In genomic region chr12:16999146-16999545, GRCm38 (mm10) we compare ENCODE assay signal across 8 mouse cellular contexts. TPM values are rescaled to one million over a fixed set of nuclear protein-coding genes. Genes with fewer than 3 reads are reported as not detected.
A peak's percentile ranks its signal among the peaks of the same experiment; 100 is the strongest.
DNase-seq lines count a peak whose midpoint lies in the region; ATAC-seq lines count a peak whose summit lies in the region.

No protein-coding gene starts in this region.

- no peak overlapping the region for H3K9ac ChIP-seq in hindbrain, embryonic 11.5 days (ENCODE audit: low read depth, low read length)

- peak; percentile 33; the same call in 1 of the 2 replicates for ATAC-seq in hindbrain, embryonic 11.5 days (ENCODE audit: low FRiP score)
- no peak for ATAC-seq in megakaryocyte-erythroid progenitor cell, adult 5-6 weeks (replicated peaks; ENCODE audit: low FRiP score, low TSS enrichment, poor library complexity, severe bottlenecking)

- DNase-seq in heart, embryonic 10.5 days (ENCODE audit: low spot score): peak; percentile 77
- DNase-seq in heart, postnatal 4 days: no peak
- peak; percentile 56 for DNase-seq in Muller cell, postnatal 12 days (ENCODE audit: inconsistent ontology term)
- peak; percentile 20 for DNase-seq in hindbrain, embryonic 11.5 days (ENCODE audit: low spot score)
- DNase-seq in lung, postnatal 25 days (ENCODE audit: low spot score): peak; percentile 13
- no peak for DNase-seq in right cerebral cortex, postnatal 25 days
- no peak for DNase-seq in layer of hippocampus, postnatal 25 days (ENCODE audit: extremely low spot score in 1 of 2, low spot score in 1 of 2)

- peaks cover 37% of the 10 kb centered on the region for H3K27me3 ChIP-seq in heart, embryonic 10.5 days (ENCODE audit: insufficient read depth, poor library complexity, severe bottlenecking)
- H3K27me3 ChIP-seq in hindbrain, embryonic 11.5 days (ENCODE audit: control insufficient read depth, insufficient read depth, low read length): peaks cover 16% of the 10 kb centered on the region

- H3K27ac ChIP-seq in heart, embryonic 10.5 days: peak overlapping the region; percentile 76; the same call in 1 of the 2 replicates
- no peak overlapping the region for H3K27ac ChIP-seq in hindbrain, embryonic 11.5 days (ENCODE audit: low read depth, low read length)

- peak overlapping the region; percentile 75 for H3K4me3 ChIP-seq in heart, embryonic 10.5 days
- peak overlapping the region; percentile 48 for H3K4me3 ChIP-seq in hindbrain, embryonic 11.5 days (ENCODE audit: low read depth, low read length)

- 7% methylated on average over 10 of the region's 10 CpGs for WGBS in heart, embryonic 10.5 days
- WGBS in hindbrain, embryonic 11.5 days: 9% methylated on average over 10 of the region's 10 CpGs

- H3K9me3 ChIP-seq in heart, embryonic 10.5 days: no peaks in the 10 kb centered on the region
- no peaks in the 10 kb centered on the region for H3K9me3 ChIP-seq in hindbrain, embryonic 11.5 days (ENCODE audit: control insufficient read depth, low read length)

- H3K4me1 ChIP-seq in heart, embryonic 10.5 days: peaks cover 27% of the 10 kb centered on the region
- H3K4me1 ChIP-seq in hindbrain, embryonic 11.5 days (replicated peaks; ENCODE audit: control insufficient read depth, insufficient read depth, low read length): 0 out of 2 replicates have a peak, but pooled peaks cover 2% of the 10 kb centered on the region

- peaks cover 6% of the 10 kb centered on the region; the same call in 1 of the 2 replicates for H3K36me3 ChIP-seq in heart, embryonic 10.5 days
- H3K36me3 ChIP-seq in hindbrain, embryonic 11.5 days (ENCODE audit: control insufficient read depth, insufficient read depth, low read length): no peaks in the 10 kb centered on the region

- H3K4me2 ChIP-seq in hindbrain, embryonic 11.5 days (replicated peaks; ENCODE audit: low read depth, low read length): peak overlapping the region; percentile 87

RNA-seq across cellular contexts. Expression of gene Pqlc3, which starts 1.1 kb away (rescaled TPM):
- 4.1 and 4.4 TPM in 2 replicates for polyA plus RNA-seq in heart, embryonic 10.5 days (2016; fragmentation: Nextera tagmentation; extraction: Ambion mirVana)
- total RNA-seq in heart, postnatal 4 days (2021): 1 to 10 TPM; 1.8 to 2.0 TPM
- 2.9 and 3.4 TPM in 2 replicates for polyA plus RNA-seq in hindbrain, embryonic 11.5 days (2014; fragmentation: Nextera tagmentation; extraction: Ambion mirVana)
- 5.9 and 11.4 TPM in 2 replicates for total RNA-seq in megakaryocyte-erythroid progenitor cell, adult 5-6 weeks (2014; fragmentation: Nextera tagmentation)
- total RNA-seq in megakaryocyte-erythroid progenitor cell, adult 5-6 weeks (2017): 8.2 and 11.3 TPM in 2 replicates
- 1 to 10 TPM in 1 of 2 experiments, under 1 TPM in 1; 0.49 to 1.0 TPM for total RNA-seq in layer of hippocampus, postnatal 25 days (2021)

RNA-seq across cellular contexts. Expression of gene 2410004P03Rik, which starts 12.4 kb away (rescaled TPM):
- 0.18 and 0.19 TPM in 2 replicates for polyA plus RNA-seq in heart, embryonic 10.5 days (2016; fragmentation: Nextera tagmentation; extraction: Ambion mirVana)
- total RNA-seq in heart, postnatal 4 days (2021): under 1 TPM; 0.09 to 0.26 TPM
- polyA plus RNA-seq in hindbrain, embryonic 11.5 days (2014; fragmentation: Nextera tagmentation; extraction: Ambion mirVana): 1.7 and 3.2 TPM in 2 replicates
- total RNA-seq in megakaryocyte-erythroid progenitor cell, adult 5-6 weeks (2014; fragmentation: Nextera tagmentation): not detected in 2 replicates
- not detected in 2 replicates for total RNA-seq in megakaryocyte-erythroid progenitor cell, adult 5-6 weeks (2017)
- 1 to 10 TPM; 1.3 to 1.4 TPM for total RNA-seq in layer of hippocampus, postnatal 25 days (2021)

Comparison
In these comparisons a context has a peak if more than half of its experiments do, and no peak if none do; other contexts are left out.
1. DNase-seq: peak in heart, embryonic 10.5 days (single experiment), Muller cell, postnatal 12 days (single experiment), hindbrain, embryonic 11.5 days (single experiment) and lung, postnatal 25 days (single experiment); none in heart, postnatal 4 days (single experiment), right cerebral cortex, postnatal 25 days (single experiment) and layer of hippocampus, postnatal 25 days (0 of 2).